Comparison of ENCODE assay signal across 7 mouse cellular contexts in the genomic region with DNA sequence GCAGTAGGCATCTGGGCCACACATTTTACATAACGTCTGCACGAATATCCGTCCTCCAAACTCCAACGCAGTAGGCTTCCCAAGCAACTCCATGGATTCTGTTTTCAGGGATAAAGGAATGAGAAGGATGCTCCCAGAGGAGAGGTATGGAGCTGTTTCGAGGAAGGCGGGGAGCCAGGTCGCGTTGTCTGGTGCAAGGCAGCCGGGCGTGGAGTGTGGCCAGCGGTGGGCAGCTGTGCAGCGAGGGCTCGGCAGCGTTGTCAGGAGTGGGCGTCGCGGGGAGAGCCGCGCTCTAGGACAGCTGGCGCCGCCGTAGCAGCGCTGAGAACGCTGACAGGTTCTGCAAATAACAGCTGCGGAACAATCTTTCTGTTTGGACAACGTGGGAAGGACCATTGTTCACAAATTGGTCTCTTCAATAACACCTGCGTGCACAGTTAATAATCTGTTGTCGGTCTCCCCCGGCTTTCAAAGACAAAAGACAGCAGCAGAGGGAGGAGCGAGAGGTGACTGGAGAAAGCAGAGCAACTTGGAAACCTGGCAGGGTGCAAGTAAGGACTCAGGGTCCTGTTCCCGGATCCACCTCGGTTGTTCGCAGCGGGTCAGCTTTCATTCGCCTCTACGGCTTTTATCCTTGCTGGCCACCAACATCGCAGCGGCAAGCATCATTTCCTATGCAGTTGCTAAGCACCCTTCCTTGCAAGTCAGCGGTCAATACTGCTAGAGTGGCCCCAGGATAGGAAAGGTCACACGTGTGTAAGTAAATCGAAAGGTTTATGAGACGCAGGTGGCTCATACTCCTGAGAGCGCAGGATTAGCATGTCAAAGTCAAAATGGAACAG.
A peak's percentile ranks its signal among the peaks of the same experiment; 100 is the strongest.
DNase-seq lines count a peak whose midpoint lies in the region; ATAC-seq and TF ChIP-seq lines count a peak whose summit lies in the region.

No protein-coding gene starts in this region.

- peak; percentile 56; the same call in 1 of the 2 replicates for ATAC-seq in embryonic facial prominence, embryonic 12.5 days (ENCODE audit: insufficient number of reproducible peaks, insufficient read depth, low FRiP score, low TSS enrichment)

- H3K36me3 ChIP-seq in embryonic facial prominence, embryonic 12.5 days = no peaks in the 10 kb centered on the region
- H3K36me3 ChIP-seq in myocyte (ENCODE audit: control insufficient read depth, insufficient read depth) = no peaks in the 10 kb centered on the region

- no peak for TF ChIP-seq CTCF in lung, adult 2 months (IDR thresholded peaks at IDR 0.05; ENCODE audit: insufficient read depth, low read length)

- no peak overlapping the region for H3K27ac ChIP-seq in embryonic facial prominence, embryonic 12.5 days

- H3K27me3 ChIP-seq in embryonic facial prominence, embryonic 12.5 days = peaks cover 10% of the 10 kb centered on the region; the same call in 1 of the 2 replicates
- no peaks in the 10 kb centered on the region for H3K27me3 ChIP-seq in myocyte (ENCODE audit: control insufficient read depth, insufficient read depth, insufficient read length)

- peaks cover 9% of the 10 kb centered on the region for H3K4me1 ChIP-seq in lung, adult 2 months (ENCODE audit: control insufficient read depth, insufficient read depth, low read length)
- peaks cover 14% of the 10 kb centered on the region; the same call in 1 of the 2 replicates for H3K4me1 ChIP-seq in embryonic facial prominence, embryonic 12.5 days

- H3K4me2 ChIP-seq in embryonic facial prominence, embryonic 12.5 days (replicated peaks) = peak overlapping the region; percentile 74
- H3K4me2 ChIP-seq in myocyte (ENCODE audit: low read depth) = peak overlapping the region; percentile 61

- H3K9ac ChIP-seq in embryonic facial prominence, embryonic 12.5 days = peak overlapping the region; percentile 21; the same call in 1 of the 2 replicates

- TF ChIP-seq POLR2A in lung, adult 2 months (IDR thresholded peaks at IDR 0.05; ENCODE audit: borderline replicate concordance, extremely low read depth, low read depth, low read length) = no peak
- TF ChIP-seq POLR2A in myocyte (IDR thresholded peaks at IDR 0.05; ENCODE audit: insufficient read length, low read depth) = no peak

- no peaks in the 10 kb centered on the region for H3K79me2 ChIP-seq in myocyte (ENCODE audit: control insufficient read depth, insufficient read depth)

- H3ac ChIP-seq in myocyte (ENCODE audit: control insufficient read depth, insufficient read length) = no peak overlapping the region

- no peaks in the 10 kb centered on the region for H3K9me3 ChIP-seq in embryonic facial prominence, embryonic 12.5 days

- WGBS in lung, adult 2 months = 4% methylated on average over 43 of the region's 43 CpGs
- under 1% methylated on average over 43 of the region's 43 CpGs for WGBS in embryonic facial prominence, embryonic 12.5 days

- peak overlapping the region; percentile 42 for H3K4me3 ChIP-seq in lung, adult 2 months (replicated peaks; ENCODE audit: extremely low read depth, low read depth, low read length)
- H3K4me3 ChIP-seq in embryonic facial prominence, embryonic 12.5 days = peak overlapping the region; percentile 35
- H3K4me3 ChIP-seq in myocyte = no peak overlapping the region

- peak; percentile 9 for DNase-seq in lung, adult 2 months
- DNase-seq in lung, postnatal 25 days (ENCODE audit: low spot score) = no peak
- DNase-seq in heart, postnatal 36 days = peak; percentile 12 to 21
- peak; percentile 26 for DNase-seq in left cerebral cortex, postnatal 4 days
- no peak for DNase-seq in spleen, adult 12 weeks (ENCODE audit: low spot score)

- intact Hi-C loops in heart, postnatal 36 days (cut with DNase I) = no loop called here
- intact Hi-C loops in left cerebral cortex, postnatal 4 days (cut with DNase I) = no loop called here

TF ChIP-seq in myocyte, 11 proteins besides CTCF, POLR2A, EP300 and RAD21:
- TF ChIP-seq USF1 (IDR thresholded peaks at IDR 0.05; ENCODE audit: low read depth) = no peak
- TF ChIP-seq CEBPB (IDR thresholded peaks at IDR 0.05; ENCODE audit: insufficient read depth, poor library complexity, severe bottlenecking) = no peak
- TF ChIP-seq REST (IDR thresholded peaks at IDR 0.05; ENCODE audit: insufficient read depth, insufficient read length) = no peak
- TF ChIP-seq TCF3 (IDR thresholded peaks at IDR 0.05; ENCODE audit: insufficient read length, low read depth) = peak; percentile 53
- TF ChIP-seq MAX (IDR thresholded peaks at IDR 0.05; ENCODE audit: low read depth) = no peak
- TF ChIP-seq E2F4 (IDR thresholded peaks at IDR 0.05; ENCODE audit: insufficient read depth) = no peak
- no peak for TF ChIP-seq SRF (IDR thresholded peaks at IDR 0.05; ENCODE audit: control insufficient read depth, insufficient read length, low read depth)
- no peak for TF ChIP-seq TCF12 (IDR thresholded peaks at IDR 0.05; ENCODE audit: insufficient read depth, poor library complexity, severe bottlenecking)
- TF ChIP-seq MYOD1 (IDR thresholded peaks at IDR 0.05; ENCODE audit: control insufficient read depth in 1 of 3, insufficient read length in 2 of 3, low read depth in 2 of 3) = peak in 2 of 3 experiments; percentile 87 to 89
- peak; percentile 7 to 90 (median 81) for TF ChIP-seq MYOG (IDR thresholded peaks at IDR 0.05; ENCODE audit: control insufficient read depth in 1 of 3, insufficient read depth in 1 of 3, insufficient read length in 2 of 3, low read depth in 2 of 3)
- TF ChIP-seq POLR2AphosphoS2 (IDR thresholded peaks at IDR 0.05; ENCODE audit: insufficient read length, low read depth) = no peak

Comparison
In these comparisons a context has a peak if more than half of its experiments do, and no peak if none do; other contexts are left out.
1. DNase-seq: peak in lung, adult 2 months (single experiment), heart, postnatal 36 days (2 of 2) and left cerebral cortex, postnatal 4 days (single experiment); none in lung, postnatal 25 days (single experiment) and spleen, adult 12 weeks (single experiment).